Mouse (Mus musculus) liver, adult 2 months (tissue): ENCODE results near the gene St8sia6.

Experiments
- CTCF ChIP-seq: fragments of 200-500 bp; IDR thresholded peaks from 2 replicates; pipeline ENCODE4 v1.5.1; 2011; ENCODE audit warnings: low read depth, low read length, control low read depth
- POLR2A ChIP-seq: fragments of 200-500 bp; IDR thresholded peaks from 2 replicates; pipeline ENCODE4 v1.6.1; 2011; ENCODE audit warnings: low read length, control low read depth; ENCODE audit not compliant: insufficient read depth; ENCODE audit errors: extremely low read depth

- TF ChIP-seq POLR2A (no peak), CTCF (no peak)
Observed at GRCm38 (mm10) chr2:13718628-13719185, 75.2 kb downstream of the St8sia6 start.
